Mouse (Mus musculus): Measurements from ENCODE around the gene Git2. TPM values are rescaled to one million over a fixed set of nuclear protein-coding genes. Genes with fewer than 3 reads are reported as not detected.

The Git2 gene
- total RNA-seq, 1 experiment from 2014 or later = 86.3 TPM

GRCm38 (mm10) chr5:114731498-114731897, 43.8 kb downstream of the Git2 start:
- no peak for ATAC-seq (replicated peaks; ENCODE audit: low read depth, poor library complexity, severe bottlenecking)

GRCm38 (mm10) chr5:114730129-114730528, 45.2 kb downstream of the Git2 start:
- no peak for ATAC-seq (replicated peaks; ENCODE audit: low read depth, poor library complexity, severe bottlenecking)

- ATAC-seq (replicated peaks; ENCODE audit: low read depth, poor library complexity, severe bottlenecking) = no peak
Observed at GRCm38 (mm10) chr5:114728160-114728559, 47.2 kb downstream of the Git2 start.

GRCm38 (mm10) chr5:114722846-114723245, 52.5 kb downstream of the Git2 start:
- ATAC-seq (replicated peaks; ENCODE audit: low read depth, poor library complexity, severe bottlenecking) = no peak

GRCm38 (mm10) chr5:114721969-114722368, 53.3 kb downstream of the Git2 start:
- ATAC-seq (replicated peaks; ENCODE audit: low read depth, poor library complexity, severe bottlenecking) = peak; percentile 37; the same call in 1 of the 2 replicates

GRCm38 (mm10) chr5:114720784-114721183, 54.5 kb downstream of the Git2 start:
- no peak for ATAC-seq (replicated peaks; ENCODE audit: low read depth, poor library complexity, severe bottlenecking)

- ATAC-seq (replicated peaks; ENCODE audit: low read depth, poor library complexity, severe bottlenecking) = no peak
Observed at GRCm38 (mm10) chr5:114719928-114720270, 55.4 kb downstream of the Git2 start.

- no peak for ATAC-seq (replicated peaks; ENCODE audit: low read depth, poor library complexity, severe bottlenecking)
Observed at GRCm38 (mm10) chr5:114719003-114719927, 56.1 kb downstream of the Git2 start.

GRCm38 (mm10) chr5:114718483-114718882, 56.8 kb downstream of the Git2 start:
- ATAC-seq (replicated peaks; ENCODE audit: low read depth, poor library complexity, severe bottlenecking) = no peak

GRCm38 (mm10) chr5:114717937-114718336, 57.4 kb downstream of the Git2 start:
- no peak for ATAC-seq (replicated peaks; ENCODE audit: low read depth, poor library complexity, severe bottlenecking)

- no peak for ATAC-seq (replicated peaks; ENCODE audit: low read depth, poor library complexity, severe bottlenecking)
Observed at GRCm38 (mm10) chr5:114717292-114717691, 58.0 kb downstream of the Git2 start.

- ATAC-seq (replicated peaks; ENCODE audit: low read depth, poor library complexity, severe bottlenecking) = no peak
Observed at GRCm38 (mm10) chr5:114714551-114714950, 60.8 kb downstream of the Git2 start.

- ATAC-seq (replicated peaks; ENCODE audit: low read depth, poor library complexity, severe bottlenecking) = no peak
Observed at GRCm38 (mm10) chr5:114709357-114709756, 66.0 kb downstream of the Git2 start.

- no peak for ATAC-seq (replicated peaks; ENCODE audit: low read depth, poor library complexity, severe bottlenecking)
Observed at GRCm38 (mm10) chr5:114708491-114708890, 66.8 kb downstream of the Git2 start.

- ATAC-seq (replicated peaks; ENCODE audit: low read depth, poor library complexity, severe bottlenecking) = peak; percentile 81
Observed at GRCm38 (mm10) chr5:114707265-114708068, 67.8 kb downstream of the Git2 start, which contains the start of gene Tchp. TSS of gene Tchp (plus strand) at chr5:114707760.

- peak; percentile 89 for ATAC-seq (replicated peaks; ENCODE audit: low read depth, poor library complexity, severe bottlenecking)
Observed at GRCm38 (mm10) chr5:114702403-114703392, 72.6 kb downstream of the Git2 start.

GRCm38 (mm10) chr5:114699015-114699414, 76.3 kb downstream of the Git2 start:
- ATAC-seq (replicated peaks; ENCODE audit: low read depth, poor library complexity, severe bottlenecking) = peak; percentile 38; the same call in 1 of the 2 replicates

- no peak for ATAC-seq (replicated peaks; ENCODE audit: low read depth, poor library complexity, severe bottlenecking)
Observed at GRCm38 (mm10) chr5:114698044-114698746, 77.1 kb downstream of the Git2 start.

GRCm38 (mm10) chr5:114696939-114697338, 78.4 kb downstream of the Git2 start:
- ATAC-seq (replicated peaks; ENCODE audit: low read depth, poor library complexity, severe bottlenecking) = no peak

Data from common myeloid progenitor, adult 5-6 weeks (primary cell).